Mouse (Mus musculus) heart, postnatal 36 days (tissue): Measurements from ENCODE around the gene Zfp956. TPM values are rescaled to one million over a fixed set of nuclear protein-coding genes. Genes with fewer than 3 reads are reported as not detected.
"Not testable (repeated sequence)": the region's sequence is repeated elsewhere in the genome, so short reads cannot be mapped to it uniquely, and the experiment has no call there.

ENCODE experiments used
- DNase-seq, 2 experiments: peaks; one replicate each; pipeline ENCODE4 v3.0.0; 2021 to 2022
- intact Hi-C: fragments of 180-260 bp; cut with DNase I; formaldehyde crosslinking; loops from one replicate; pipeline ENCODE4 v1.15.1; 2025
- total RNA-seq, 2 experiments: library from RNA; stranded (reverse); gene quantifications; 2 replicates each; pipeline ENCODE4 v1.2.3; 2021

Gene Zfp956
- total RNA-seq, 2 experiments from 2014 or later: 1.3 to 3.1 TPM

GRCm38 (mm10) chr6:47963051-47963450, 9.9 kb downstream of the Zfp956 start:
- intact Hi-C loops: no loop called here

GRCm38 (mm10) chr6:47968166-47968565, 15.0 kb downstream of the Zfp956 start:
- intact Hi-C loops, DNase-seq: not testable (repeated sequence)

More at GRCm38 (mm10) chr6:47963051-47963450, 9.9 kb downstream of the Zfp956 start:
- no peak for DNase-seq

DNA sequence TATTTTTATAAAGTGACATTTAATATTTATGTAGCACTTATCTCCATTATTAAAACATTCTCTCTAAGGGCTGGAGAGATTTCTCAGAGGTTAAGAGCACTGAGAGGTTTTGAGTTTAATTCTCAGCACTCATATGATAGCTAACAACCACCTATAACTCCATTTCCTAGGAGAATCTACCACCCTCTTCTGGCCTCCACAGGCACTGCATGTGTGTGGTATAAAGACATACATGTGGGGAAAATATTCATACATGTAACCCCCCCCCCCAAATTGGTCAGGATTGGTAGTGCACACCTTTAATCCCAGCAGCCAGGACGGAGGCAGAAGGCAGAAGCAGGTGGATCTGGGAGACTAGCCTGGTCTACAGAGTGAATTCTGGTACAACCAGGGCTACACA, 21.4 kb downstream of the Zfp956 start:
- intact Hi-C loops: no loop called here
- no peak for DNase-seq

GRCm38 (mm10) chr6:47978897-47979368, 25.7 kb downstream of the Zfp956 start:
- peak; percentile 79 for DNase-seq
- intact Hi-C loops: no loop called here

DNA sequence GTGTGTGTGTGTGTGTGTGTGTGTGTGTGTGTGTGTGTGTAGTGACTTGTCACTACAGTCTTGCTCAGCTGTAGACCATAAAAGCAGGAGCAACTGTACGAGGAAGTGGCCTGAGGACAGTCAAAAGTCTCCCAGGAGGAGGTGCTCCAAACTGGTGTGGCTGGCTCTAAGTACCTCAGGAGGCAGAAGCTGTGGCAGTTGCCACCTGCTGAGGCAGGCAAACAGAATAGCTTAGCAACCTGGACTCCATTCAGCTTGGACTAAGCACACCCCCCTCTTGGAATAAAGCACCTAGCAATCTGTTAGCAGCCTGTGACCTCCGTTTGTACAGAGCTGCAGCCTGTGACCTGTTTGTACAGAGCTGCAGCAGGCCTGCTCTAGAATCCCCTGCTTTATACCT, 30.7 kb downstream of the Zfp956 start:
- intact Hi-C loops: no loop called here
- no peak for DNase-seq

- DNase-seq: no peak
- intact Hi-C loops: no loop called here
These were observed 42.5 kb downstream of the Zfp956 start for GRCm38 (mm10) chr6:47995661-47996060.

- intact Hi-C loops: no loop called here
- peak; percentile 17 to 25 for DNase-seq
These were observed 57.5 kb downstream of the Zfp956 start for GRCm38 (mm10) chr6:48010727-48011126.

Other genes starting within 250 kb of the Zfp956 start
- gene Pdia4, start 140.0 kb upstream of the Zfp956 start, total RNA-seq: 10 to 100 TPM; 38.4 to 50.1 TPM
- under 1 TPM; 0.68 to 0.72 TPM for gene Zfp786, start 122.5 kb upstream of the Zfp956 start, total RNA-seq
- 1 to 10 TPM; 5.6 to 8.0 TPM for gene Zfp398, start 117.7 kb upstream of the Zfp956 start, total RNA-seq
- 1 to 10 TPM; 6.0 to 6.1 TPM for gene Zfp282, start 76.2 kb upstream of the Zfp956 start, total RNA-seq
- gene Zfp212, start 32.9 kb upstream of the Zfp956 start, total RNA-seq: 1 to 10 TPM; 8.7 to 9.4 TPM
- gene Zfp777, start 95.5 kb downstream of the Zfp956 start, total RNA-seq: 10 to 100 TPM; 12.0 to 16.4 TPM
- 10 to 100 TPM; 10.1 to 12.2 TPM for gene Zfp746, start 133.2 kb downstream of the Zfp956 start, total RNA-seq